Mouse (Mus musculus) heart, adult 2 months (tissue): ENCODE measurements around the gene Lrsam1.

Experiments
- CTCF ChIP-seq: fragments of 200-600 bp; IDR thresholded peaks from 2 replicates; pipeline ENCODE4 v1.8.1; 2022; ENCODE audit warnings: antibody characterized with exemption, mild to moderate bottlenecking, moderate library complexity
- EP300 ChIP-seq: fragments of 200-500 bp; IDR thresholded peaks from 2 replicates; pipeline ENCODE4 v1.6.1; 2011; ENCODE audit warnings: low read depth, low read length, control low read depth; ENCODE audit not compliant: insufficient read depth

DNA sequence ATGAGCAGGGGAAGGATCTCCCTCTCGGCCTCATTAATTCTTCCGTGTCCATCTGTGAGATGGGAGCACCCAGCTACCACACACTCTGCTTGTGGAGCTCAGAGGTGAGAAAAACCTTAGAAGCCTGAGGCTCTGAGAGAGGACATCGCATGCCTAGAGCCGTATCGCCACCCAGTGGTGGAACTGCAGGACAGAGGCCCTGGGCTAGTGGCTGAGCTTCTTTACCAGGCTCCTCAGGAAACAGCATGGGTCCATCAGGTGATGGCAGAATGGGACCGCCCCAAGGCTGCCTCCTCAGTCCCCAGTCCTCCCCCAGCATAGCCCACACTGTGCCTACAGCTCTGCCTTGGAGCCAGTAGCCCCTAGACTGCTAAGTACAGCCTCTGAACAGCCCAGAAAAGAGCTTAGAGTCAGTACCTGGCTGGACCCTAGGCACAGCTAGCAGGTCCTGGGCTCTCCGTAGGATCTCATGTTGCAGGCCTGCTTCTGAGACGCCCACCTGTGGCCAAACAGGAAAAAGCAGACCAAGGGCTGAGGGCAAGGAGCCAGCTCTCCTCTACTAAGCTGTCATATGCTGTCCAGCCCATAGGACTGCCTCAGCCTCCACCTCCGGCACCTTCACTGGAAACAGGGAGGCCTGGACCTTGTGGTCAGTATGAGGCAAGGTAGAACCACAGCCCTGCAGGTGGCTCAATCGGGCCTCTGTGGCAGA is 33.0 kb downstream of the Lrsam1 start:
- peak; percentile 88 for TF ChIP-seq CTCF
- TF ChIP-seq EP300, result peak; percentile 74; the same call in 1 of the 2 replicates
